Mouse (Mus musculus): Measurements from ENCODE around the gene Gtf2ird2.

The Gtf2ird2 gene

DNA sequence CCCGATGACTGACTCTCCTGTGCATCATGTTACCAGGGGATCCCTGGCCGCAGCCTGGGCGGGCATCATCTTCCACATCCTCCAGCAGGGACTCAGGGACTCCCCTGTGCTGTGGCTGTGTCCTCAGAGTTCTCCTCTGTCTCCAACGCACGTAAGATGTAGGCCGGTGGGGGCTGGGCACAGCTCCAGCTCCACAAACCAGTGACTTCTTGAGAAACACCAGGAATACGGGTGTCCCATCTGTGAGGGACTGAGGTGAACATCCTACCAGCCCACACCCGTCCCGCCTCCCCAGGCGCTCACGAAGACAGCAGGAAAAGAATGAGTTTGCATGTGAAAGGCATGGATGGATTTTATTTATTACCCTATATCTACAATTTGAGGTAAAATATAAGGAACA lies 53.7 kb downstream of the Gtf2ird2 start:
- DNase-seq = no peak

DNA sequence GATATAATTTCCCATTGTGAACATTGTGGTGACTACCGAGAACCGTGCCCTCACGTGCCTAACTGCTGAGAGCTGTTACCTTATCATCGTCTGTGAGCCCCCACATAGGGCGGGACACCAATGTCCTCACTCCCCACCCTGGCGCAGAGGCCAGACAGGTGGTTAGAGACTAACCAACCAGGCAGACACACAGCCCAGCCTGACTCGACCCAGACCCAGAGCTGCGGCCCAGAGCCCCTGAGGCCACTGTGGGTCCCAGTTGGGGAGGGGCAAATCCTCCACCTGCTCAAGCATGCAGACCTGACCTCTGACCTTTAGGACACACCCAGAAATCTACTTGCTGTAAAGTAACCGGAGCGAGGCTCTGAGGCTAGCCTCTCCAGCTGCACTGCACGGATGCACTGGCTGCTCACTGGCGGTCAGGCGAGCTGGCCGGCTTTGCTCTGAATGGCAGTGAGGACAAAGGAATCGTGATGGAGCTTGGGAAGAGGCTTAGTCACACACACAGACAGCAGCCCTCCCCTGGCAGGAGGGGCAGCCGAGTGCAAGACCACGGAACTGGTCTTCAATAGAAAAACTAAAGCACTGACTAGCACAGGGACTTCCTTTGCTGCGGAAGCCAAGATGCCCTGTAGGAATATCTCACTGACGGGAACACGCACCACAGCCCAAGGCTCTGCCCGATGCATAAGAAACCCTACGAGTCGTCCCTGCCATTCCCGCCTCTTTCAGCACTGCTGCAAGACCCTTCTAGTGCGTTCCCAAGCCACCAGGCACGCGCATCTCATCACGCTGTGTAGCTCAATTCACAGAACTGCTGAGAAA lies 54.3 kb downstream of the Gtf2ird2 start:
- no peak for DNase-seq

DNA sequence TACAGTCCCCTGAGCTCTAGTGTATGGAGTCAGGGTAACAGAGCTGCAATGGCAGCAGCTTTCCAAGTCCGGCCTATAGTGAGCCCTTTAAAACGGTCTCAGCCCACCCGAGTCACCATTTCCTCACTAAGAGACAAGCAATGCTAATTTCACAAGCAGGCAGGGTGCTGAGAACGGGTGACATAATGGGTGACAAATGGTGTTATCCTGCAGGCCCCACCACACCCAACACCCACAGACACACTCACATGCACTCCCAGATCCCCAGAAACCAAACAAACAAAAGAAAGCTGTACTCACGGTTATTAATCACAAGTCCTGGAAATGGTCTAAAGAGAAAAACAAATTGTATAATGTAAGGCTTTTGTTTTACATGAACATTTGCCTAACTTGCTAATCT lies 58.0 kb downstream of the Gtf2ird2 start:
- no peak for DNase-seq

DNA sequence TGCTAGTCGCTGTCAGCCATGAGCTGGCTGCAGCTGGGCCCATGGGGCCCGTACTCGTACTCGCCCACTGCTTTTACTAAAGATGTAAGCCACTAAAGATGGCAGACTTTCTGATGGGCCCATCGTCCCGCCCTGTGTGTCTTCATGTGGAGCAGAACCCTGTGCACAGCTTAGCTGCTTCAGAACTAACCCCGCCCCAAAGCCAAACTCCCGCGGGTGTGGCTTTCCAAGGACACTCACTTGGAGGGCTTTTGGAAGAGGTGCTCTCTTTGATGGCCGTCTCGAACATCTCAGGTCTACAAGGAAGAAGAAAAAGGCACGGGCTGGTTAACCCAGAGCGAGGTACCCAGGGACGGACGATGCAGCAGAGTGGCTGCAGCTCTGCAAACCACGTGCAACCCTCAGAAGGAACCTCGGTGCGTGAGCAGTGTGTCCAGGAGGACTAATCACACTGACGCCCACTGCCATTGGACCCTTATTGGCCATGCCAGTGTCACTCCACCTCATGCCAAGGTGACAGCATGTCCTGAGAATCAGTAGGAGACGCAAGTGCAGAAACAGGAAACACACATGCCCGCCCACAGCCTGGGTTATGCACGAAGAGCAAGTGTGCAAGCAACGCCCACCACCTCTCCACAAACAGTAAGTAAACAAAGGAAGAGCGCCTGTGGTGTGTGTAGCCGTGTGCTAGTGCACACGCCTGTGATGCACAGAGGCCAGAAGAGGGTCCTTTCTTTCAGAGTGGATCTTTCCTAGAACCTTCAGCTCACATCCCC lies 60.0 kb downstream of the Gtf2ird2 start:
- no peak for DNase-seq

DNA sequence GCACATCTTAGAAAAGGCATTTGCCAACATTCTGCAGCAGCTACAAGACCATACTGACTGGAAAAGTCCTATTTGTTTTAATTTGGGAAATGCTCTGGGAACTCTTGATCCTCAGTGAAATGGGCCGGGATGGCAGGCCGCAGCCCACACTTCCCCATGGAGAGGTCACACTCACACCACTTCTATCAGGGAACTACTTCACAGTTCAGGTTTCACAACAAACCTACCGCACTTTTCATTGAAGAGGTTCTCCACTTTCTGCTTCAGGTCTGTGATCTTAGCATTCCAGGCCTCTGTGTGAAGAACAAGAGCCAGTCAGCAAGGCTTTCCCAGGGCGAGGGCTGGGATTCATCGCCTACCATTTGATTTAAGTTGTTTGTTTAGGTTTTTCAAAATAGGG lies 61.1 kb downstream of the Gtf2ird2 start:
- DNase-seq = no peak

DNA sequence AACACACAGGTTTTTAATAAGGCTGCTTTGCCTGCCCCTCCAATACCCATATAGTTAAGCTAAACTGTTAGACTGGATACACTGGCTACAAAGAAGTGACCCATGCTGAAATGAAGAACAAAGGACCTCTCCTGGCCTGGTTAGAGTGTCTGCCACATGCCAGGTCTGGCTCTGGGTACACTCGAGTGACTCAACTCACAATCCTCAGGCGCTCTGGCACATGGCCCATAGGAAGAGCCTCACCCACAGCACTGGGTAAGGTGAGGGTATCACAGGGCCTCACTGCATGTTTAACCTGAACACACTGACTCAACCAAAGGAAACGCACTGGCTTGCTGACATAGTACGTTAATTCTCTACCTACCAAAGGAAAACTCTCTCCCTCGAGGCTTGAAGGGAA lies 62.3 kb downstream of the Gtf2ird2 start:
- no peak for DNase-seq

DNA sequence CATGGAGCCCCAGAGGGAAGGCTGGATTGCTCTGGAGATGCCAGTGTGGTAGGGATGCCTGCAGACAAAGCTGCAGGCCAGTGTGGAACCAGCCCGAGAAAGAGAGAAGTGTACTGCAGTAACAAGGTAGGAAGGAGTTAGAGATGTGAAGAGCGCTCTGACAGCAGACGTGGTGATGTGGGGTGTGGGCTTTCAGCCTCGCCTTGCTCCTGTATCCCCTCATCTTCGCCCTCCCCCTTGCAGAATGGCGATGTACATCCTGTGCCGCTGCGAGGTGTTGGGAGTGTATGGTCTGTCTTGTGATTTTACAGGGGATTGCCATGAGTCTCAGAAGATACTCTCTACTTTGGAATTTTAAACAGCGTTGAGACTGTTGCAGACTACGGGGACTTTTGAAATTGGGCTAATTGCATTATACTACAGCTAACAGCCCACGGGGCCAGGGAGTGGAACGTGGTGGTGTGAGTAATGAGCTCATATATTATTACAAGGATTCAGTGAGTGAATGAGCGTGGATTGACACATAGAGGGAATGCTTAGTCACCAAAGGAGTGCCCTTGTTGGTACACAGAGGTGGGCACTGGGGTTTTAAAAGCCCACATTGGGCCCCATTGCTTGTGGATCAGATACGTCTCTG lies 64.9 kb downstream of the Gtf2ird2 start:
- no peak for DNase-seq

DNA sequence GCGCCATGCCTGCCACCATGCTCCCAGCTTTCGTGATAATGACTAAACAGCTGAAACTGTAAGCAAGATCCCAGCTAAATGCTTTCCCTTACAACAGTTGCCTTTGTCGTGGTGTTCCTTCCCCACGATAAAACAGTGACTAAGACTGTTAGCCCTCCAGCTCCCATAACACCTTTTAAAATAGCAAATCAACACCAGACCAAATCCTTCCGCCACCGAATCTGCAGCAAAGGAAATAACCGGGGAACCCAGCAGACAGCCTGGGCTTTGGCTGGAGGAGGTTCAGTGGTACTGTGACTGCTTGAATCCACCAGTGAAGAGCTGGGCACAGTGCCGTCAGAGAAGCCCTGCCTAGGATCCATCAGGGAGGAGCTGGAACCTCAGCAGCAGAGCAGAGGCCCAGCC lies 65.4 kb downstream of the Gtf2ird2 start:
- DNase-seq = no peak

DNA sequence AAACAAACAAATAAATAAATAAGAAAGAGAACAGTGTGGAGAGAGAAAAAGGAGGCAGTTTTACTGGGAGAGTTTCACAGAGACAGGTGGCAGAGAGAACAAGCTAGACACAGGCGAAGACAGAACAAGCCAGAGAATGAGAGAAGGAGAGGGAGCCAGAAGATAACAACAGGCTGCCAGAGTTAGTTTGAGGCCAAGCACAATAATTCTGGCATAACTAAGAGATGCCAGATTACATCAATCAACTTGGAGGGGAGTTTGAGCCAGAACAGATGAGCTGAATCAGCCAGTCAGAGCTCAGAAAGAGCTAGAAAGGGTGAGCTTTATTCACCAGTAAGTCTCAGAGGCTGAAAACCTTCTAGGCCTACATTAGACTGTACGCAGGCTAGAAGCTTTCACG lies 66.8 kb downstream of the Gtf2ird2 start:
- no peak for DNase-seq

DNA sequence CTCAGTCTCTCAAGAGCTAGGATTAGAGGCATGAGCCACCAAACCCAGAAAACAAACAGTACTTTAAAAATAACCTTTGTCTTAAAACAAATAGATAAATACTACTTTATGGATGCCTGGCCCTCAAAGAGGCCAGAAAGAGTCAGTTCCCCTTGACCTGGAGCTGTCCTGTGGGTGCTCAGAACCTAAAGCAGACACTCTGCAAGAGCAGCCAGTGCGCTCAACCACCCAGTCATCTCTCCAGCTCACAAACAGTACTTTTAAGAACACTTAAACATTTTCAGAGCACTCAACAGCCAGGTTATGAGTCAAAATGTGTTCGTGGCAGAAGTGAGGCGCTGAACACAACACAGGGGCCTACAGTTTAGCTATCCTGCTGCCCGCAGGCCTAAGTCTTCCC lies 67.3 kb downstream of the Gtf2ird2 start:
- no peak for DNase-seq

DNA sequence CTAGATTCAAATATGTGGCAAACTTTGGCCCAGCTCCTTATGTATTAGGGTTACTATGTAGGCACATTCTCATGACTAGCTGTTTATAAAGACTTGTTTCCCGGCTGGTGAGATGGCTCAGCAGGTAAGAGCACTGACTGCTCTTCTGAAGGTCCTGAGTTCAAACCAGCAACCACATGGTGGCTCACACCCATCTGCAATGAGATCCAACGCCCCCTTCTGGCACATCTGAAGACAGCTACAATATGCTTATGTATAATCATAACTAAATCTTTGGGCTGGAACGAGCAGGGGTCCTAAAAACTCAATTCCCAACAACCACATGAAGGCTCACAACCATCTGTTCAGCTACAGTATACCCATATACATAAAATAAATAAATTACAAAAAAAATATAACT lies 70.0 kb downstream of the Gtf2ird2 start:
- no peak for DNase-seq

DNA sequence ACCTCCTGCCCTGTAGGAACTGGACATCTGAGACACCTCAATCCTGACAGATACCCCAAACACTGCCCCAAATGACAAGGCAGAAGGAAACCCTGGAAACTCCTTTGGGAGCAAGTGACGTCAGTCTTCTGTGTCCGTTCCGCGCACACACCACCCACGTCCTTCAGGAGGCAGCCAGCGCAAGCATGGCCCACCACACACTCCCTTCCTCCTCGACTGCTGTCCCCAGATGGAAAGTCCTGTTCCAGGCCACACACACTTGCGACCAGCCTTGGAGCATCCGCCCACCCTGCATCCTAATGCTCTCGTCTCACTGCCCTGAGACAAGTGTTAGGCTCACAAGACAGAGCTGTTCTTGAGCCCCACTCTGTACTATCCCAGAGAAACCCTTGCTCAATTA lies 71.5 kb downstream of the Gtf2ird2 start:
- DNase-seq = no peak

DNA sequence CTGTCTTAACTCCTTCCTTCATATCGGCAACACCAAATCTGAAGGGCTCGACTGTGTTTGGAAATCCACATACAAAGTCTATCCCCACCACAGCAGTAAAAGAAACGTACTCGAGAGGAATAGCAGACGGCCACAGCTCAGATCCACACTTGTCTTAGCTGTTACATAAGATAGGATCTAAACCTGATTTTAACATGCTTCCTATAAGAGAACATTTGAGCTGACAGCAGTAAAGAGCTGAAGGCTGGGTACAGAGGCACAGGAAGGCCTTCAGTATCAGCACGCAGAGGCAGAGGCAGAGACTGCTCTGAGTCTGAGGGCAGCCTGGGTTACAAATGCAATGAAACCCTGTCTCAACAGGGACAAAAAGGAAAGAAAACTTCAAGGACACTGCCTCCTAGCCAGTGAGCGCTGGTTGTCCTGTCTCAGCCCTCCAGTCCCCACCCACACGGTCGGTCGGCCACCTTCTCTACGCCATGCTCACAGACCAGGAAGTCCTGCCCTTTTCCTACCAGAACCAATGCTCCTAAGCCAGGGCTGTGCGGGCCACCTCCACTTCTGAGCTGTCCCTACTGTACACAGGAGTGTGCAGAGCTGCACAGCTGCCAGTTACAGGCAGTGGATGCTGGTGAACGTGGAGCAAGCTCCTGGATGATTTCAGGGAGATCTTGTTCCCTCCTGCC lies 73.7 kb downstream of the Gtf2ird2 start:
- DNase-seq = no peak

DNA sequence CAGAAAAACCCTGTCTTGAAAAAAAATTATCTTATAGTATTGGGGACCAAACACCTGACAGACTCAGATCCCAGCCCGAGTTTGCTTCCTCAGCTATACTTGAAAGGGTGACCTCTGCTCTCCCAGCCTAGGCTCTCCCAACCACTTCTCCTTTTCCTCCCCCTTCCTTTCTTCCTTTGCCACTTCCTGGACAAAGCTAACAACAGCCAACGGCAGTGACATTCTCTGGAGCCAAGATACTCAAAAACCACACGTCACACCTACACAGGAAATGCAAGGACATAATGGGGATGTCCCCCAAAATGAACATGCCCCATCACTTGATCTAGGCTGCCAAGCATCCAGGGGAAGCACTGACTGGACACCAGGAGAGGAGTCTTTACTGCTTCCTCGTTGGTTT lies 74.6 kb downstream of the Gtf2ird2 start:
- DNase-seq = no peak

DNA sequence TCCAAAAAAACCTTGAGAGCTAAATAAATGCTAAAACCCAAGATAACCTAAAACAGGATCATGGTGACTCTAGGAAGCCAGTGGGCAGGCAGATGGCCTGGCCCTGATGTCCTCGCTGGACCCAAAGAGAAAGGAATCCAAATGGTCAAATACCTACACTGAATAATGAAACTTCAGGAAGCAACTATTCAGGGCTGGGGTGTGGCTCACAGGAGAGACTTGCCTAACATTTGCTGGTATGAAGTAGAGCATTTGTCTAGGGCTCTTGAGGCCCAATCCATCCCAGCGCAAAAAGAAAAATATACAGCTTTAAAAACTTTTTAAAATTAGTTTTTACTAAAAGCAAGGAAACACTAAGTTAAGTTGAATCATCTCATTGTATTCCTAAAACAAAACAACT lies 75.1 kb downstream of the Gtf2ird2 start:
- DNase-seq = no peak

DNA sequence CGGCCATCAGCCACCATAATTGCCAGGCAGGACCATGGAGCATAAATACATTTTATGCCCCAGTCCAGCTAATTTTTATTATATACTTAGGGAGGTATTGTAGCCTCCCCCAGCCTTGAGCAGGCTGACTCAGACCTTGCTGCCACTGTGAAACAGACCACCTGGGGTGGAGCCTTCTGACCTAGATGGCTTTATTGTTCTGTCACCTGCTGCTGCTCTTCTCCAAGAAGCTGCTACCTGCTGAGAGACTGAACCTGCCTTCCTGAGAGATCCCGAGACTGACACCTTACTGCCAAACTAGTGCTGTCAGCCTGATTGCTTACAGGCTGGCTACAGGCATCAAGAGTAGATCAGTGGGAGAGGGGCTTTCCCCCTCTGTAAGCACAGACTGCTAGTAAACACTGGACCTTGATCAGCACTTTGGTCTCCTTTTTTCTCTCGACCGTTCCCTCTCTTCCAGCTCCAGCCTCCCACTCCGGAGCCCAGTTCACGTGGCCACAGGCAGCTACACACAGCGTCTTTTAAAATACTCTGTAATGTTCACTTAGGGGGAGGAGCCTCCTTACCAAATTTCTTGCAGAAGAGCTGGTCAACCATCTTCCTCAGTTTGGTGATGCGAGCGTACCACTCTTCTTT lies 76.3 kb downstream of the Gtf2ird2 start:
- DNase-seq = no peak

DNA sequence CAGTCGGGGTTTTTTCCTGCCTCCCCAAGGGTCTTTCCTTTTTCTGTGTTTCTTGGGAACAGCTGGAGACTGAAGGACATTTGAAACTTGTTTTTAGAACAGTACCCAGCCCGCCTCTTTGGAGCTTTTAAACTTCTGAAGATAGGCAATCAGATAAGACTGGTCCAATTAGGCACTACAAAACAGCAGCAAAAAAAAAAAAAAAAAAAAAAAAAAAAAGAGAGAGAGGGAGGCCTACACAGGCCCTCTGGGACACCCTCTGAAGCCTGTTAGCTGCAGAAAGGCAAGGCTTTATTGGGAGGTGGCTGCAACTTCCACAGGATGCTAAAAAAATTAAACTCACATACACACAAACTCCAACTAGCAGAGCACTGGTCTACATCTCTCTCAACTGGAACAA lies 82.1 kb downstream of the Gtf2ird2 start:
- no peak for DNase-seq

DNA sequence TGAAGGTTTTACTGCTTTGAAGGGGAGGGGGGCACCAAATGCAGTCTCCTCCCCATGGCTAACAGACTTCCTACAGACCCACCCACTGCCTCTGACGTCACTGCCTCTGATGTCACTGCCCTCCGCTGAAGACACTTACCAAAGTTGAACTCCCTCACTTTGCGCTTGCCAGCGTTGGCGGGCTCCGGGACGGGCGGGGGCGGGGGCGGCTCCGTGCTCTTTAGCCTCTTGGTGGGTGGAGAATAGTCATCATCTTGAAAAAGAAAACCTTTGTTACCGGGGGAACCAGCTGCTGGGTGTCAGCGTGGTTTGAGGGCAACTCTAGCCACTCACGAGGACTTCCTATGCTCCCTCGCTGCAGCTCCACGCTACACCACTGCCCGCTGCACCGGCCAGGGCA lies 82.6 kb downstream of the Gtf2ird2 start:
- no peak for DNase-seq

DNA sequence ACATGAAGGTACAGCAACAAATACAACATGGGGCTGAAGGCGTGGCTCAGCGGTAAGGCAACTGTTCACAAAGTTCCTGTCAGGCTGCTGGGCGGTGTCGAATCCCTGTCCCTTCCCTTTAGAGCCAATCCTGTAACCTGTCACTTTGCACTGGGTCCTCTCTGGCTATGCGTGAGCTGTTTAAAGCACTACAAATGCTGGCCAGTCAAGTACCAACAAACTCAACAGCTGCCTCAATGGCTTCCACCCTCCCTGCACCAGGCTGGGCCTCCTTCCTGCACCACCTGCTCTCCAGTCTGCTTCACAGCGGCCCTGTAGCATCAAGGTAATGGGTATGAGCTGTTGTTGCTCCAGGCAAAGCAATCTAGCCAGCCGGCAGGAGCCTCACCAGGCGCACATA lies 84.9 kb downstream of the Gtf2ird2 start:
- no peak for DNase-seq

DNA sequence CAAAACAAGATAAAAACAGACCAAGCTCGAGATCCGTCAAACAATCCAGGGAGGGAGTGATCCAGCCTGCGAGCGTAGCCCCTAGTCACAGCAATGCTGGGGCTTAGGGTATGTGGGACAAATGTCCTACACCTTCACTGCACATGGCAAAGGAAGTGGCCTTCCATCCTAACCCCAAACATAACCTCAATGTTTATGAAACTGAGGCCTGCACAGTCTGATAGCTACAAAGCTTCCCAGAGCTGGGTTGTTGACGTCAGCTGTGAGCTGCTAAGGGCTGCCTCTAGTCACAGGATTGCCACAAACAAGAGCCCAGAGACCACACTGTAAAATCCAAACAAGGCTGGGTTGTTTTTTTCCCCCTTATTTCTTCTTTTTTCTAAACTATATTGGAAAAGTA lies 85.9 kb downstream of the Gtf2ird2 start:
- DNase-seq = no peak

DNA sequence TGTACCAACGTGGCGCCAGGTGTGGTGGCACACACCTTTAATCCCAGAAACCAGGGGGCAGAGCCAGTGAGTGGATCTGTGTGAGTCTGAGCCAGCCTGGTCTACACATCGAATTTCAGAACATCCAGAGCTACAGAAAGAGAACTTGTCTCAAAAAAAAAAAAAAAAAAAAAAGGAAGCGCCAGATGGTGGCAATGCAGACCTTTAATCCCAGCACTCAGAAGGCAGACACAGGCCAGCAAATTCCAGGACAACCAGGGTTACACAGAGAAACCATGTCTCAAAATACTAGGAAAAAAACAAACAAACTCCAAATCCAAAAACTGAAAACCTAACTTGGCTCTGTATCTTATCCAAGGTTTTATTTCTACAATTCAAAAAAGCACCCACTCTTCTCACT lies 86.7 kb downstream of the Gtf2ird2 start:
- no peak for DNase-seq

DNA sequence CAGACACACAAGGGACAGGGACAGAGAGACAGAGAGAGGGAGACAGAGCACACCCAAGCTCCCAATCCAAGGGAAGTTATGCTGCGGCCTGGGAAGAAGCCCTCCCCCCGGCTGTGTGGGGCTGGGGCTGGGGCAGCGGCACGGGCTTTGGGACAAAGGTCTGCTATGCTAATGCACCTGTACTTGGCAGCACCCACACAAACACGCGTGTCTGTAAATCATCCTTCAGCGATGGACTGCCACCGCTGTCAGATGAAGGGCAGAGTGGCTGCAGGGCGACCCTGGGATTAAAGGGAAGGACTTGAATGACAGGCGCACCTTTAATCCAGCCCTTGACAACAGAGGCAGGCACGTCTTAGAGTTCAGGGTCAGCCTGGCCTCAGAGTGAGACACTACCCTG lies 87.6 kb downstream of the Gtf2ird2 start:
- no peak for DNase-seq

DNA sequence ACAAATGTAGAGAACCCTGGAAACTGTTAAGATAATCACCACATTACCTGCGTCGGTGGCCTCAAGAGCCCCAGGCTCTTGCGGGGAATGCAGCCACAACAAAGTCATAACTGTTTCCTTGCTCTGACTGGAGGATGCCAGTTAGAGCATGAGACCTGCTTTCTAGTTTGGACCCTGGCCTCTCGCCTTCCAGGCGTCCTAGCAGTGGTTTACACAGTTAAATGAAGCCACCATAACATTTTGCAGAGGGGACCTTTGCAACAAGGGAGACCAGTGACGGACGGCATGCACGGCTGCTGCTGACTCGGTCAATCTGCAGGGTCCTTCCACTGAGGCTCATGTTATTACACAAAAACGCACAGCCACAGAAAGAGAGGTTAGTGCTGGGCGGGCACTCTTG lies 88.9 kb downstream of the Gtf2ird2 start:
- DNase-seq = no peak

Data from cerebellum, adult 8-10 months (tissue).